Mouse (Mus musculus): ENCODE results near the gene Zfp428. TPM values are rescaled to one million over a fixed set of nuclear protein-coding genes. Genes with fewer than 3 reads are reported as not detected.
"Not testable (repeated sequence)": the region's sequence is repeated elsewhere in the genome, so short reads cannot be mapped to it uniquely, and the experiment has no call there.

Zfp428 gene
- total and polyA plus RNA-seq, 2 experiments from 2014 or later = 138 to 219 TPM

DNA sequence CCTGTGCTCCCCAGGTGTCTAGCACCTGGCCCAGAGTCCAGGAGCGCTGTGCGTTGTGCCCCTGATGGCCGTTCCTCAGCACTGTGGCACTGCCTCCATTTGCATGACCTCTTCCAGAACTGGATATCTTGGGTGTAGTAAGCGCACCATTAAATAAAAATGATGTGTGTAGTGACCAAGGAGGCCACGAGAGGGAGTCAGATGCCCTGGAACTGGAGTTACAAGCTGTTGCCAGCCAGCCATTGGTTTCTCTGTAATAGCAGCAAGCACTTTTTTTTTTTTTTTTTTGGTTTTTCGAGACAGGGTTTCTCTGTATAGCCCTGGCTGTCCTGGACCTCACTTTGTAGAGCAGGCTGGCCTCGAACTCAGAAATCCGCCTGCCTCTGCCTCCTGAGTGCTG is 9.5 kb downstream of the Zfp428 start:
- H3K4me3 ChIP-seq (ENCODE audit: low read length); H3K9me3 ChIP-seq (ENCODE audit: low read length); H3K36me3 ChIP-seq (ENCODE audit: insufficient read depth, low read length); H3K4me1 ChIP-seq (ENCODE audit: insufficient read depth, low read length); H3K27me3 ChIP-seq (ENCODE audit: insufficient read depth, low read length); H3K4me2 ChIP-seq (ENCODE audit: low read depth, low read length); H3K9ac ChIP-seq (replicated peaks; ENCODE audit: low read length); H3K27ac ChIP-seq: not testable (repeated sequence)
- peak; percentile 58 for TF ChIP-seq CTCF (IDR thresholded peaks at IDR 0.05; ENCODE audit: low read depth)
- DNase-seq (ENCODE audit: low spot score) (peak; percentile 74), ATAC-seq (peak; percentile 31)
- WGBS = 65% methylated on average over 8 of the region's 8 CpGs

DNA sequence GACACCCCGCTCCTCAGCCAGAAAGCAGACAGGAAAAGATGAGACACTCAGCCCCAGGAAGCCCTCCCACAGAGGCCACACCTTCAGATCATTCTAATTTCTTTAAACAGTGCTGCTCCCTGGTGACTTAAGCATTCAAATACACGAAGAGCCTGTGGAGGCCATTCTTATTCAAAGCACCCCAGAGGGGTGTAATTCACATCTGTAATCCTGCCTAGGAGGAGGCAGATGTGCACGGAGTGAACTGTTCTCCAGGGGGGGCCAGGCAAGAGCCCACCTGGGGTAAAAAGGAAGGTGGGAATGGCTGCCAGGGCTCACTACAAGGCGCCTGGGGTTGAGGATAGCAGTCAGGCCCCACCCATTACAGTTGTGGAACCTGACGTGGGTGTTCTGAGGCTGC is 10.3 kb downstream of the Zfp428 start:
- H3K36me3 ChIP-seq (ENCODE audit: insufficient read depth, low read length) = no peaks in the 10 kb centered on the region
- TF ChIP-seq CTCF (IDR thresholded peaks at IDR 0.05; ENCODE audit: low read depth) = no peak
- H3K4me3 ChIP-seq (ENCODE audit: low read length) = no peak overlapping the region
- H3K27me3 ChIP-seq (ENCODE audit: insufficient read depth, low read length) = no peaks in the 10 kb centered on the region
- no peaks in the 10 kb centered on the region for H3K9me3 ChIP-seq (ENCODE audit: low read length)
- H3K4me1 ChIP-seq (ENCODE audit: insufficient read depth, low read length) = no peaks in the 10 kb centered on the region
- 37% methylated on average over 5 of the region's 5 CpGs for WGBS
- no peak overlapping the region for H3K9ac ChIP-seq (replicated peaks; ENCODE audit: low read length)
- H3K27ac ChIP-seq = peak overlapping the region; percentile 32; the same call in 1 of the 2 replicates
- ATAC-seq (no peak), DNase-seq (ENCODE audit: low spot score) (no peak)
- no peak overlapping the region for H3K4me2 ChIP-seq (ENCODE audit: low read depth, low read length)

DNA sequence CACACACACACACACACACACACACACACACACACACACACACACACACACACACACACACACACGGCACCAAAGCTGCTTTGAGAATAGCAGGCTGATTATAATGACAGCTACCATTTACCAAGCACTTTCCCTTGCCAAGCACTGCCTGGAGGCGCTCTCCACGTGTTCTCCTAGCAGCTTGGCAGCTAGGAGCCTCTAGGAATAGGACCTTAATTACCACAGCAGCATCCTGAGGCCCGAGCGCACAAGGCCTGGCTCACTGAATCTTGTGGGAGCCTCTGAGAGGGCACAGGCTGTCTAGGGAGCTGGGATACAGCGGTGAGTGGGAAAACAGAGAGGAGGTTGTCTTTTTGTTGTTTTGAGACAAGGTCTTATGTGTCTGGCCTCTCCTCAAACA is 10.8 kb downstream of the Zfp428 start:
- Histone ChIP-seq H3K4me2 (ENCODE audit: low read depth, low read length) (no peak overlapping the region), H3K27ac (peak overlapping the region; percentile 45), H3K4me3 (ENCODE audit: low read length) (no peak overlapping the region), H3K36me3 (ENCODE audit: insufficient read depth, low read length) (no peaks in the 10 kb centered on the region), H3K27me3 (ENCODE audit: insufficient read depth, low read length) (no peaks in the 10 kb centered on the region), H3K9ac (replicated peaks; ENCODE audit: low read length) (no peak overlapping the region), H3K4me1 (ENCODE audit: insufficient read depth, low read length) (no peaks in the 10 kb centered on the region), H3K9me3 (ENCODE audit: low read length) (no peaks in the 10 kb centered on the region)
- ATAC-seq (peak; percentile 48), DNase-seq (ENCODE audit: low spot score) (peak; percentile 47)
- WGBS = 34% methylated on average over 6 of the region's 6 CpGs
- no peak for TF ChIP-seq CTCF (IDR thresholded peaks at IDR 0.05; ENCODE audit: low read depth)

- Histone ChIP-seq H3K4me1 (ENCODE audit: insufficient read depth, low read length) (no peaks in the 10 kb centered on the region), H3K4me2 (ENCODE audit: low read depth, low read length) (no peak overlapping the region), H3K9ac (replicated peaks; ENCODE audit: low read length) (no peak overlapping the region), H3K27ac (no peak overlapping the region), H3K27me3 (ENCODE audit: insufficient read depth, low read length) (no peaks in the 10 kb centered on the region), H3K9me3 (ENCODE audit: low read length) (no peaks in the 10 kb centered on the region), H3K36me3 (ENCODE audit: insufficient read depth, low read length) (no peaks in the 10 kb centered on the region), H3K4me3 (ENCODE audit: low read length) (no peak overlapping the region)
- 37% methylated on average over 3 of the region's 3 CpGs for WGBS
- DNase-seq (ENCODE audit: low spot score) (no peak), ATAC-seq (no peak)
- TF ChIP-seq CTCF (IDR thresholded peaks at IDR 0.05; ENCODE audit: low read depth) = no peak
Observed at GRCm38 (mm10) chr7:24519130-24519529, 12.3 kb downstream of the Zfp428 start.

- H3K36me3 ChIP-seq (ENCODE audit: insufficient read depth, low read length); DNase-seq (ENCODE audit: low spot score); ATAC-seq; H3K4me3 ChIP-seq (ENCODE audit: low read length); H3K4me1 ChIP-seq (ENCODE audit: insufficient read depth, low read length); H3K27me3 ChIP-seq (ENCODE audit: insufficient read depth, low read length); H3K27ac ChIP-seq; H3K4me2 ChIP-seq (ENCODE audit: low read depth, low read length); H3K9me3 ChIP-seq (ENCODE audit: low read length); H3K9ac ChIP-seq (replicated peaks; ENCODE audit: low read length): not testable (repeated sequence)
- WGBS = 62% methylated on average over 9 of the region's 10 CpGs
Observed at GRCm38 (mm10) chr7:24520054-24520453, 13.2 kb downstream of the Zfp428 start.

- 58% methylated on average over 5 of the region's 5 CpGs for WGBS
- no peak for ATAC-seq
- H3K4me2 ChIP-seq (ENCODE audit: low read depth, low read length) = no peak overlapping the region
- H3K36me3 ChIP-seq (ENCODE audit: insufficient read depth, low read length) = no peaks in the 10 kb centered on the region
- H3K9me3 ChIP-seq (ENCODE audit: low read length) = no peaks in the 10 kb centered on the region
- no peak overlapping the region for H3K9ac ChIP-seq (replicated peaks; ENCODE audit: low read length)
- no peak for DNase-seq (ENCODE audit: low spot score)
- H3K27me3 ChIP-seq (ENCODE audit: insufficient read depth, low read length) = no peaks in the 10 kb centered on the region
- H3K27ac ChIP-seq = no peak overlapping the region
- TF ChIP-seq CTCF (IDR thresholded peaks at IDR 0.05; ENCODE audit: low read depth) = no peak
- H3K4me1 ChIP-seq (ENCODE audit: insufficient read depth, low read length) = no peaks in the 10 kb centered on the region
- H3K4me3 ChIP-seq (ENCODE audit: low read length) = no peak overlapping the region
Observed at GRCm38 (mm10) chr7:24522805-24523204, 16.0 kb downstream of the Zfp428 start.

DNA sequence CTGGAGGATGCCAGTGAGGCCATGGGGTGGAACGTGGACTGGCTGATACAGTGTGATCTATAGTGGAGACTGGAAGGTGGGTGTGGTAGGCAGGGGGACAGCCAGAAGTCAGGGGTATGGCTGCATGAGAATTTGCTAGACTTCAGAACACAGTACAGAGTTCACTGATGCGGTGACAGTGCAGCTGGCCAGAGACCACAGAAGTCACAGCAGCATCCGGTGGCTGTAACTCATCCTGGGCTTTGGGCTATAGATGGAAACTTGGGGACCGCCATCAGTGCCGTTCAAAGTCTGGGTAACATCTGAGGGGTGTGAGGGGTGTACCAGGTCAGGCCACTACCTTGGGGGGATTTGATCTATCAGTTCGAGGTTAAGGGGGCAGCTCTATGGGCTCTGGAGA is 16.9 kb downstream of the Zfp428 start:
- ATAC-seq (no peak), DNase-seq (ENCODE audit: low spot score) (no peak)
- Histone ChIP-seq H3K9ac (replicated peaks; ENCODE audit: low read length) (no peak overlapping the region), H3K9me3 (ENCODE audit: low read length) (no peaks in the 10 kb centered on the region), H3K4me3 (ENCODE audit: low read length) (no peak overlapping the region), H3K4me1 (ENCODE audit: insufficient read depth, low read length) (no peaks in the 10 kb centered on the region), H3K36me3 (ENCODE audit: insufficient read depth, low read length) (no peaks in the 10 kb centered on the region), H3K27ac (no peak overlapping the region), H3K4me2 (ENCODE audit: low read depth, low read length) (no peak overlapping the region), H3K27me3 (ENCODE audit: insufficient read depth, low read length) (no peaks in the 10 kb centered on the region)
- TF ChIP-seq CTCF (IDR thresholded peaks at IDR 0.05; ENCODE audit: low read depth) = no peak
- WGBS = 82% methylated on average over 6 of the region's 6 CpGs

All from hindbrain, postnatal 0 days (tissue).